Mouse (Mus musculus): ENCODE results near the gene Aaed1. TPM values are rescaled to one million over a fixed set of nuclear protein-coding genes. Genes with fewer than 3 reads are reported as not detected.

The Aaed1 gene
- polyA plus RNA-seq, 1 experiment from 2014 or later, result 16.7 TPM

Other genes starting within 250 kb of the Aaed1 start
- not detected in 2 replicates for gene Hsd17b3, start 223.5 kb downstream of the Aaed1 start, polyA plus RNA-seq (2015; fragmentation: Nextera tagmentation; extraction: Ambion mirVana)
- 2.5 and 3.1 TPM in 2 replicates for gene Slc35d2, start 183.3 kb downstream of the Aaed1 start, polyA plus RNA-seq (2015; fragmentation: Nextera tagmentation; extraction: Ambion mirVana)
- 5.7 and 6.6 TPM in 2 replicates for gene Zfp367, start 159.5 kb downstream of the Aaed1 start, polyA plus RNA-seq (2015; fragmentation: Nextera tagmentation; extraction: Ambion mirVana)
- 28.9 and 29.9 TPM in 2 replicates for gene Habp4, start 150.9 kb downstream of the Aaed1 start, polyA plus RNA-seq (2015; fragmentation: Nextera tagmentation; extraction: Ambion mirVana)
- 4.2 and 4.3 TPM in 2 replicates for gene Cdc14b, start 37.4 kb downstream of the Aaed1 start, polyA plus RNA-seq (2015; fragmentation: Nextera tagmentation; extraction: Ambion mirVana)
- gene Ctsl, start 58.2 kb upstream of the Aaed1 start, polyA plus RNA-seq (2015; fragmentation: Nextera tagmentation; extraction: Ambion mirVana), result 129 and 131 TPM in 2 replicates
- 16.6 and 18.1 TPM in 2 replicates for gene Cdk20, start 119.6 kb upstream of the Aaed1 start, polyA plus RNA-seq (2015; fragmentation: Nextera tagmentation; extraction: Ambion mirVana)
- not detected in 2 replicates for gene Fam240b, start 185.1 kb upstream of the Aaed1 start, polyA plus RNA-seq (2015; fragmentation: Nextera tagmentation; extraction: Ambion mirVana)

Data from hindbrain, embryonic 13.5 days (tissue).